Mouse (Mus musculus) limb, embryonic 10.5 days (tissue): ENCODE results near the gene Xpot. TPM values are rescaled to one million over a fixed set of nuclear protein-coding genes. Genes with fewer than 3 reads are reported as not detected.

Experiments
- DNase-seq: peaks from one replicate; pipeline ENCODE4 v3.0.0-alpha.2; 2017; ENCODE audit warnings: low spot score
- H3K27ac ChIP-seq: fragments of 300-500 bp; sonication (generic); 2 replicates; pipeline ENCODE4 v1.5.1; 2016; ENCODE audit warnings: mild to moderate bottlenecking
- H3K27me3 ChIP-seq: fragments of 300-500 bp; sonication (generic); 2 replicates; pipeline ENCODE4 v1.6.1; 2016; ENCODE audit warnings: low read depth, mild to moderate bottlenecking; ENCODE audit not compliant: poor library complexity, severe bottlenecking
- H3K36me3 ChIP-seq: fragments of 300-500 bp; sonication (generic); 2 replicates; pipeline ENCODE4 v1.6.1; 2016; ENCODE audit warnings: mild to moderate bottlenecking, moderate library complexity
- H3K4me1 ChIP-seq: fragments of 300-500 bp; sonication (generic); 2 replicates; pipeline ENCODE4 v1.6.1; 2016
- H3K4me3 ChIP-seq: fragments of 300-500 bp; sonication (generic); 2 replicates; pipeline ENCODE4 v1.5.1; 2016; ENCODE audit warnings: mild to moderate bottlenecking, moderate library complexity
- H3K9me3 ChIP-seq: fragments of 300-500 bp; sonication (generic); replicated peaks from 2 replicates; pipeline ENCODE4 v1.6.1; 2016; ENCODE audit warnings: mild to moderate bottlenecking
- WGBS: fragments of 180-500 bp; shearing (Covaris S2); methylation state at CpG from one replicate; pipeline ENCODE4 v1.1.7; 2016; 5-methylcytosine and 5-hydroxymethylcytosine counted together
- polyA plus RNA-seq: library from polyadenylated mRNA; unstranded; fragments of >200 nt; fragmentation: Nextera tagmentation; extraction: Ambion mirVana; gene quantifications from 2 replicates; pipeline ENCODE4 v1.2.1, GENCODE M21; 2016

Xpot gene
- polyA plus RNA-seq, 1 experiment from 2014 or later = 58.0 TPM

- Histone ChIP-seq H3K4me3 (no peak overlapping the region), H3K27me3 (no peaks in the 10 kb centered on the region), H3K36me3 (peaks cover 98% of the 10 kb centered on the region), H3K27ac (no peak overlapping the region), H3K4me1 (no peaks in the 10 kb centered on the region), H3K9me3 (no peaks in the 10 kb centered on the region)
- WGBS = 96% methylated on average over 13 of the region's 13 CpGs
- no peak for DNase-seq
These were observed 12.6 kb downstream of the Xpot start for GRCm38 (mm10) chr10:121613570-121613969.

- Histone ChIP-seq H3K27ac (no peak overlapping the region), H3K9me3 (no peaks in the 10 kb centered on the region), H3K27me3 (no peaks in the 10 kb centered on the region), H3K4me1 (no peaks in the 10 kb centered on the region), H3K36me3 (peaks cover 98% of the 10 kb centered on the region), H3K4me3 (no peak overlapping the region)
- WGBS = 93% methylated on average over 6 of the region's 6 CpGs
- no peak for DNase-seq
These were observed 13.7 kb downstream of the Xpot start for GRCm38 (mm10) chr10:121612448-121612847.

- no peaks in the 10 kb centered on the region for H3K27me3 ChIP-seq
- H3K4me3 ChIP-seq = no peak overlapping the region
- no peaks in the 10 kb centered on the region for H3K9me3 ChIP-seq
- H3K36me3 ChIP-seq = peaks cover 98% of the 10 kb centered on the region
- 86% methylated on average over 10 of the region's 10 CpGs for WGBS
- no peaks in the 10 kb centered on the region for H3K4me1 ChIP-seq
- no peak overlapping the region for H3K27ac ChIP-seq
- no peak for DNase-seq
These were observed 14.5 kb downstream of the Xpot start for GRCm38 (mm10) chr10:121611587-121611986.

GRCm38 (mm10) chr10:121608177-121608576 is 18.0 kb downstream of the Xpot start:
- peaks cover 99% of the 10 kb centered on the region for H3K36me3 ChIP-seq
- no peaks in the 10 kb centered on the region for H3K27me3 ChIP-seq
- no peak for DNase-seq
- H3K4me3 ChIP-seq = no peak overlapping the region
- no peaks in the 10 kb centered on the region for H3K9me3 ChIP-seq
- no peaks in the 10 kb centered on the region for H3K4me1 ChIP-seq
- WGBS = 91% methylated on average over 10 of the region's 10 CpGs
- H3K27ac ChIP-seq = no peak overlapping the region

GRCm38 (mm10) chr10:121604632-121605344 is 21.3 kb downstream of the Xpot start:
- Histone ChIP-seq H3K4me3 (no peak overlapping the region), H3K27ac (no peak overlapping the region), H3K4me1 (no peaks in the 10 kb centered on the region), H3K36me3 (peaks cover 100% of the 10 kb centered on the region), H3K9me3 (no peaks in the 10 kb centered on the region), H3K27me3 (no peaks in the 10 kb centered on the region)
- no peak for DNase-seq
- 93% methylated on average over 13 of the region's 13 CpGs for WGBS

- DNase-seq = no peak
- Histone ChIP-seq H3K4me1 (no peaks in the 10 kb centered on the region), H3K9me3 (no peaks in the 10 kb centered on the region), H3K27ac (no peak overlapping the region), H3K36me3 (peaks cover 100% of the 10 kb centered on the region), H3K4me3 (no peak overlapping the region), H3K27me3 (no peaks in the 10 kb centered on the region)
- WGBS = 90% methylated on average over 4 of the region's 4 CpGs
These were observed 22.6 kb downstream of the Xpot start for GRCm38 (mm10) chr10:121603556-121603955.

- Histone ChIP-seq H3K9me3 (no peaks in the 10 kb centered on the region), H3K27me3 (no peaks in the 10 kb centered on the region), H3K4me1 (no peaks in the 10 kb centered on the region), H3K27ac (no peak overlapping the region), H3K4me3 (no peak overlapping the region), H3K36me3 (peaks cover 100% of the 10 kb centered on the region)
- WGBS = 90% methylated on average over 6 of the region's 6 CpGs
- no peak for DNase-seq
These were observed 24.9 kb downstream of the Xpot start for GRCm38 (mm10) chr10:121601272-121601671.

GRCm38 (mm10) chr10:121596580-121596979 is 29.6 kb downstream of the Xpot start:
- Histone ChIP-seq H3K9me3 (no peaks in the 10 kb centered on the region), H3K4me1 (no peaks in the 10 kb centered on the region), H3K36me3 (peaks cover 99% of the 10 kb centered on the region), H3K27ac (no peak overlapping the region), H3K4me3 (no peak overlapping the region), H3K27me3 (no peaks in the 10 kb centered on the region)
- 90% methylated on average over 9 of the region's 9 CpGs for WGBS
- DNase-seq = no peak

- no peaks in the 10 kb centered on the region for H3K27me3 ChIP-seq
- no peak for DNase-seq
- H3K36me3 ChIP-seq = peaks cover 72% of the 10 kb centered on the region
- WGBS = 95% methylated on average over 14 of the region's 14 CpGs
- H3K4me1 ChIP-seq = no peaks in the 10 kb centered on the region
- no peak overlapping the region for H3K27ac ChIP-seq
- H3K9me3 ChIP-seq = no peaks in the 10 kb centered on the region
- no peak overlapping the region for H3K4me3 ChIP-seq
These were observed 35.0 kb downstream of the Xpot start for GRCm38 (mm10) chr10:121591106-121591505.

- Histone ChIP-seq H3K27ac (peak overlapping the region; percentile 94; the same call in 1 of the 2 replicates), H3K36me3 (peaks cover 55% of the 10 kb centered on the region), H3K4me3 (peak overlapping the region; percentile 87), H3K4me1 (peaks cover 10% of the 10 kb centered on the region), H3K27me3 (no peaks in the 10 kb centered on the region), H3K9me3 (no peaks in the 10 kb centered on the region)
- DNase-seq = no peak
- whole genome bisulfite sequencing = 66% methylated on average over 6 of the region's 6 CpGs
These were observed 38.7 kb downstream of the Xpot start for GRCm38 (mm10) chr10:121587371-121587840.

GRCm38 (mm10) chr10:121586675-121587370 is 39.3 kb downstream of the Xpot start, which contains the start of gene Tbk1:
Gene Tbk1 (minus strand): TSS chr10:121586787.
- DNase-seq = peak; percentile 92
- under 1% methylated on average over 46 of the region's 58 CpGs for WGBS
- Histone ChIP-seq H3K36me3 (peaks cover 53% of the 10 kb centered on the region), H3K27ac (peak within 1 kb of the TSS; percentile 94), H3K9me3 (no peaks in the 10 kb centered on the region), H3K27me3 (no peaks in the 10 kb centered on the region), H3K4me1 (peaks cover 10% of the 10 kb centered on the region), H3K4me3 (peak within 1 kb of the TSS; percentile 87)

- peaks cover 52% of the 10 kb centered on the region for H3K36me3 ChIP-seq
- peak overlapping the region; percentile 87 for H3K4me3 ChIP-seq
- peak; percentile 66 for DNase-seq
- peak overlapping the region; percentile 94 for H3K27ac ChIP-seq
- no peaks in the 10 kb centered on the region for H3K9me3 ChIP-seq
- 5% methylated on average over 42 of the region's 48 CpGs for WGBS
- H3K4me1 ChIP-seq = peaks cover 10% of the 10 kb centered on the region
- no peaks in the 10 kb centered on the region for H3K27me3 ChIP-seq
These were observed 40.1 kb downstream of the Xpot start for GRCm38 (mm10) chr10:121585791-121586642.
